Mouse (Mus musculus) spleen, postnatal 4 days (tissue): Measurements from ENCODE around the gene Etnppl.

Experiments
- DNase-seq, 2 experiments: peaks; one replicate each; pipeline ENCODE4 v3.0.0; 2022; ENCODE audit warnings: low spot score in 2 of 2

Gene Etnppl

GRCm38 (mm10) chr3:130617439-130617898, at the start of gene Etnppl:
Etnppl (plus strand) TSS chr3:130617448.
- no peak for DNase-seq

GRCm38 (mm10) chr3:130568331-130569095, 48.7 kb upstream of the Etnppl start:
- DNase-seq, result no peak

- DNase-seq, result no peak
Measured at GRCm38 (mm10) chr3:130573243-130573642, 44.0 kb upstream of the Etnppl start.

GRCm38 (mm10) chr3:130574652-130575051, 42.6 kb upstream of the Etnppl start:
- no peak for DNase-seq

GRCm38 (mm10) chr3:130576683-130577082, 40.6 kb upstream of the Etnppl start:
- peak in 1 of 2 experiments; percentile 68 for DNase-seq

- DNase-seq, result no peak
Measured at GRCm38 (mm10) chr3:130579501-130579900, 37.7 kb upstream of the Etnppl start.

- DNase-seq, result no peak
Measured at GRCm38 (mm10) chr3:130581577-130581976, 35.7 kb upstream of the Etnppl start.

GRCm38 (mm10) chr3:130582903-130583664, 34.2 kb upstream of the Etnppl start:
- DNase-seq, result no peak

- no peak for DNase-seq
Measured at GRCm38 (mm10) chr3:130584007-130584406, 33.2 kb upstream of the Etnppl start.

- no peak for DNase-seq
Measured at GRCm38 (mm10) chr3:130595050-130595449, 22.2 kb upstream of the Etnppl start.

- DNase-seq, result no peak
Measured at GRCm38 (mm10) chr3:130601491-130601890, 15.8 kb upstream of the Etnppl start.

GRCm38 (mm10) chr3:130607924-130608323, 9.3 kb upstream of the Etnppl start:
- no peak for DNase-seq

- DNase-seq, result no peak
Measured at GRCm38 (mm10) chr3:130614444-130614843, 2.8 kb upstream of the Etnppl start.

GRCm38 (mm10) chr3:130615625-130616024, 1.6 kb upstream of the Etnppl start:
- no peak for DNase-seq

GRCm38 (mm10) chr3:130620517-130621146, 3.4 kb downstream of the Etnppl start:
- DNase-seq, result no peak

GRCm38 (mm10) chr3:130628358-130628757, 11.1 kb downstream of the Etnppl start:
- DNase-seq, result no peak

- DNase-seq, result no peak
Measured at GRCm38 (mm10) chr3:130633859-130634258, 16.6 kb downstream of the Etnppl start.

GRCm38 (mm10) chr3:130646110-130646810, 29.0 kb downstream of the Etnppl start:
- no peak for DNase-seq

- no peak for DNase-seq
Measured at GRCm38 (mm10) chr3:130649569-130649968, 32.3 kb downstream of the Etnppl start.

GRCm38 (mm10) chr3:130660619-130661018, 43.4 kb downstream of the Etnppl start:
- no peak for DNase-seq

- no peak for DNase-seq
Measured at GRCm38 (mm10) chr3:130662496-130662895, 45.2 kb downstream of the Etnppl start.

GRCm38 (mm10) chr3:130671291-130671690, 54.0 kb downstream of the Etnppl start:
- peak in 1 of 2 experiments; percentile 37 for DNase-seq
